Mouse (Mus musculus): ENCODE measurements around the gene Hip1r. TPM values are rescaled to one million over a fixed set of nuclear protein-coding genes. Genes with fewer than 3 reads are reported as not detected.

The Hip1r gene
- total RNA-seq, 2 experiments from 2014 or later: 66.5 to 67.7 TPM

Small RNA genes lying within 50 kb of the gene (microRNA-seq; reads per million reads assigned to microRNA genes)
- gene Mir7032: 0.99 to 3.6 reads per million in 2 experiments

Other genes starting within 250 kb of the Hip1r start
- gene Rsrc2, start 224.2 kb upstream of the Hip1r start, total RNA-seq (2021): 10 to 100 TPM; 79.4 to 88.4 TPM
- 1 to 10 TPM in 1 of 2 experiments, under 1 TPM in 1; 0.89 to 1.1 TPM for gene Kntc1, start 223.9 kb upstream of the Hip1r start, total RNA-seq (2021)
- gene Hcar2, start 108.1 kb upstream of the Hip1r start, total RNA-seq (2021): not detected
- gene Hcar1, start 93.6 kb upstream of the Hip1r start, total RNA-seq (2021): 1 to 10 TPM; 1.7 to 2.2 TPM
- 10 to 100 TPM; 68.1 to 74.0 TPM for gene Denr, start 66.5 kb upstream of the Hip1r start, total RNA-seq (2021)
- gene Gm43518, start 46.2 kb upstream of the Hip1r start, total RNA-seq (2021): 1 to 10 TPM in 1 of 2 experiments, under 1 TPM in 1; 0.80 to 1.1 TPM
- gene Ccdc62, start 42.9 kb upstream of the Hip1r start, total RNA-seq (2021): 1 to 10 TPM; 2.5 to 2.7 TPM
- gene Vps37b, start 58.6 kb downstream of the Hip1r start, total RNA-seq (2021): 10 to 100 TPM; 43.2 to 50.5 TPM
- gene Abcb9, start 122.2 kb downstream of the Hip1r start, total RNA-seq (2021): 10 to 100 TPM; 53.1 to 57.1 TPM
- 10 to 100 TPM; 36.3 to 39.2 TPM for gene Ogfod2, start 138.7 kb downstream of the Hip1r start, total RNA-seq (2021)
- 10 to 100 TPM; 60.7 to 65.3 TPM for gene Arl6ip4, start 142.5 kb downstream of the Hip1r start, total RNA-seq (2021)

Measured in left cerebral cortex, adult 18-20 months (tissue).